Mouse (Mus musculus): ENCODE data around the gene Dand5.

Gene Dand5

DNA sequence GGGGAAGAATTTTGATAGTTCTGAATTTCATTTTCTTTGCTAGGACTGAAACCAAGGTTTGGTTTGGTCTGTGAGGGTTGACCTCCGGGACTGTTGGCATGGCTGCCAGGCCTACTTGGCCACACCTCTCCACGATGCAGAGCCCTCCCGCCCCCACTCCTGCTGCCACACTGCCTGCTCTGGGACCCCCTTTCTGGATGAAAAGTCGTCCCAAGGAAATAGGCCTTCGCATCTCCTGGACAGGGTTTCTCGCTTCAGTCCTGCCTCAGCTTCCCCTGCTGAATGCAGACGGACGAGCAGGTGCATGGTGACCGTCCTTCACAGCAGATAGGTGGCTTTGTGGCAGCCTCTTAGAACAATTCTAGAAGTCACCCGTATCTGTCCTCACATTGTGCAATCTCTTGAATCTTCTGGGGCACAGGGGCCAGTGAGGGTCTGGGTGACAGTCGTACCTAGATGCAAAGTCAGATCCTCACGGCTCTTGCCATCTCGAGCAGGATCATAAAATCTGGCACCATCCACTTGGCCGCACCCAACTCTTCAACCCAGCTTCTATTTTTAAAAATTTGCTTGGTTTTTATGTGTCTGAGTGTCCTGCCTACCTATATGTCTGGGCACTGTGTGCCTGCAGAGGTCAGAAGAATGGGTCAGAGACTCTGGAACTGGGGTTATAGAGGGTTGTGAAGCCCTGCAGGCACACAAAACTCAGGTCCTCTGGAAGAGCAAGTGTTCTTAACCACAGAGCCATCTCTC lies 54.1 kb downstream of the Dand5 start:
- no peak for DNase-seq

DNA sequence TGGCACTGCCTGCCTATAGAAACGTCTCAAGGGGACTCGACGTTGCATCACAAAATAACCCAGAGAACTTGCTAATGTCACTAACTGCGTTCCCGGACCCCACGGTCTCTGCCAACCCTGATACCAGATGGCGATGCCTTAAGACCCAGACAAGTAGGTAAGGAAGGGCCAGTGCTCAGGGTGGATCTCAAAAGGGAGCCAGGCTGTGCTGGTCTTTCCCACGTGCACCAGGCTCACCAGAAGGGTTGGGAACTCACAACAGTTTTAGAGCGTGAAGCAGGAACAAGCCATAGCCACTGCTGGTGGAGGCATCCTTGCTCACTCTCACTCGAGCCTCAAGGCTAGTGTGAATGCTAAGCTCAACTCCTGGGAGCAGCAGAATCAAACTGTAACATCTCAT lies 55.4 kb downstream of the Dand5 start:
- no peak for DNase-seq

DNA sequence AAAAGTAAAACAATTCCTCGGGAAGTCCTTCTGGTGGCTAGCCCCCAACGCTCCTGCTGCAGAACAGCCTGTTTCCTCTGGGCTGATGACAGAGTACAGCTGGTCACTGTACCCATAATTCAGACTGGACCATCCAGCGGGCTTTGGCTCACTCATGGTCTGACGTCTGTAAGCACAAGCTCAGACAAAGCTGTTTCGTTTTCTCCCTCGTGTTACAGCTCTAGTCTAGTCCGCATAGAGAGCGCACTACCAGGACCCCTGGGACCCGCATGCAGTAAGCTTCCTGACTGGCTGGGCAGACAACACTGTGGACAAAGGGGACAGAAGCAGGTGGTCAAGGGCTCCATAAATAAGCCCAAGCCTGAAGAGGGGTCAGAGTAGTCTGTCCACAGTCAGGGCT lies 56.2 kb downstream of the Dand5 start:
- DNase-seq = no peak

DNA sequence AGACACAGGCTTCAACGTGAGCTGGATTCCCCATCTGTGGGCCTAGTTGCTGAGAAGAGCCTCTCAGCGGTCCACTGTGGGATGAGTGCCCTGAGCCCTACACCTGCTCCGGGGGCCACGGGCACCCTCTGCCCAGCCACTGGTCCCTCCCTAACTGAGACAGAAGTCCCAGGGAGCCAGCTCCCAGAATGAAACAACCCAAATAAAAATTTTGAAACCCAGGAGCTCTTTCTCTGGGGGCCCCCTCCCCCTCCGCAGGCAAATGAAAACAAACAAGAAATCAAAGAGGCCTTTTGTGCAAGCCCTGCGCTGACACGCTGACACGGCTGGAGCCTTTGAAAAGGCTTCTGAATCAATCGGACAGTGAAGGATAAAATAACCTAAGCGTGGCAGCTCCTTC lies 57.0 kb downstream of the Dand5 start:
- DNase-seq = no peak

All from spleen, adult 18-20 months (tissue).